Mouse (Mus musculus) C2C12 (cell line): ENCODE data around the gene Tent4a.

ENCODE experiments used
- CTCF ChIP-seq: IDR thresholded peaks from one replicate; pipeline ENCODE4 v1.5.1; 2011; ENCODE audit not compliant: control insufficient read depth, insufficient read depth, insufficient read length
- MAX ChIP-seq: IDR thresholded peaks from one replicate; pipeline ENCODE4 v1.6.1; 2011; ENCODE audit warnings: mild to moderate bottlenecking, control low read depth
- MYOD1 ChIP-seq: IDR thresholded peaks from one replicate; pipeline ENCODE4 v1.6.1; 2011; ENCODE audit warnings: low read depth; ENCODE audit not compliant: control insufficient read depth, insufficient read length
- MYOG ChIP-seq: IDR thresholded peaks from one replicate; pipeline ENCODE4 v1.6.1; 2011; ENCODE audit not compliant: control insufficient read depth, insufficient read length; ENCODE audit errors: extremely low read depth
- USF1 ChIP-seq: IDR thresholded peaks from one replicate; pipeline ENCODE4 v1.6.1; 2011; ENCODE audit warnings: low read depth, mild to moderate bottlenecking, control low read depth, moderate library complexity

GRCm38 (mm10) chr13:69478703-69479102 is 55.7 kb downstream of the Tent4a start:
- TF ChIP-seq CTCF (no peak), USF1 (no peak), MAX (no peak), MYOD1 (no peak), MYOG (no peak)
